Mouse (Mus musculus) liver, embryonic 12.5 days (tissue): Measurements from ENCODE around the gene Uchl4. TPM values are rescaled to one million over a fixed set of nuclear protein-coding genes. Genes with fewer than 3 reads are reported as not detected.

Experiments used
- ATAC-seq: fragments of 200-750 bp; cut with Nextera tagmentation; 2 replicates; pipeline ENCODE4 v1.8.0; 2017; ENCODE audit warnings: moderate number of reproducible peaks, mild to moderate bottlenecking, moderate library complexity
- H3K27ac ChIP-seq: fragments of 300-500 bp; sonication (generic); 2 replicates; pipeline ENCODE4 v1.5.1; 2016; ENCODE audit warnings: mild to moderate bottlenecking
- H3K27me3 ChIP-seq: fragments of 300-500 bp; sonication (generic); replicated peaks from 2 replicates; pipeline ENCODE4 v1.6.1; 2016; ENCODE audit warnings: mild to moderate bottlenecking, moderate library complexity
- H3K36me3 ChIP-seq: fragments of 300-500 bp; sonication (generic); 2 replicates; pipeline ENCODE4 v1.6.1; 2016; ENCODE audit warnings: mild to moderate bottlenecking, moderate library complexity
- H3K4me1 ChIP-seq: fragments of 300-500 bp; sonication (generic); 2 replicates; pipeline ENCODE4 v1.6.1; 2016
- H3K4me2 ChIP-seq: fragments of 300-500 bp; sonication (generic); 2 replicates; pipeline ENCODE4 v1.6.1; 2016; ENCODE audit warnings: mild to moderate bottlenecking, moderate library complexity
- H3K4me3 ChIP-seq: fragments of 300-500 bp; sonication (generic); 2 replicates; pipeline ENCODE4 v1.5.1; 2016; ENCODE audit warnings: mild to moderate bottlenecking, moderate library complexity
- H3K9ac ChIP-seq: fragments of 300-500 bp; sonication (generic); 2 replicates; pipeline ENCODE4 v1.6.1; 2016; ENCODE audit warnings: mild to moderate bottlenecking, moderate library complexity
- H3K9me3 ChIP-seq: fragments of 300-500 bp; sonication (generic); replicated peaks from 2 replicates; pipeline ENCODE4 v1.6.1; 2016; ENCODE audit warnings: mild to moderate bottlenecking, moderate library complexity
- WGBS: fragments of 180-500 bp; shearing (Covaris S2); methylation state at CpG from one replicate; pipeline ENCODE4 v1.1.7; 2016; ENCODE audit not compliant: insufficient replicate concordance; 5-methylcytosine and 5-hydroxymethylcytosine counted together
- polyA plus RNA-seq: library from polyadenylated mRNA; unstranded; fragments of >200 nt; fragmentation: Nextera tagmentation; extraction: Ambion mirVana; gene quantifications from 2 replicates; pipeline ENCODE4 v1.2.1, GENCODE M21; 2016

Gene Uchl4
- polyA plus RNA-seq, 1 experiment from 2014 or later = 1.5 TPM

GRCm38 (mm10) chr9:64216641-64217040 is 18.4 kb upstream of the Uchl4 start:
- no peak overlapping the region for H3K27ac ChIP-seq
- H3K9me3 ChIP-seq = no peaks in the 10 kb centered on the region
- no peak overlapping the region for H3K9ac ChIP-seq
- H3K4me1 ChIP-seq = peaks cover 9% of the 10 kb centered on the region; the same call in 1 of the 2 replicates
- no peaks in the 10 kb centered on the region for H3K27me3 ChIP-seq
- H3K4me2 ChIP-seq = no peak overlapping the region
- H3K4me3 ChIP-seq = no peak overlapping the region
- WGBS = 82% methylated on average over 2 of the region's 2 CpGs
- ATAC-seq = no peak
- H3K36me3 ChIP-seq = peaks cover 21% of the 10 kb centered on the region

GRCm38 (mm10) chr9:64217887-64218286 is 17.1 kb upstream of the Uchl4 start:
- Histone ChIP-seq H3K36me3 (peaks cover 11% of the 10 kb centered on the region; the same call in 1 of the 2 replicates), H3K27me3 (no peaks in the 10 kb centered on the region), H3K9ac (no peak overlapping the region), H3K9me3 (no peaks in the 10 kb centered on the region), H3K4me3 (no peak overlapping the region), H3K27ac (no peak overlapping the region), H3K4me2 (no peak overlapping the region), H3K4me1 (peaks cover 16% of the 10 kb centered on the region; the same call in 1 of the 2 replicates)
- no peak for ATAC-seq

DNA sequence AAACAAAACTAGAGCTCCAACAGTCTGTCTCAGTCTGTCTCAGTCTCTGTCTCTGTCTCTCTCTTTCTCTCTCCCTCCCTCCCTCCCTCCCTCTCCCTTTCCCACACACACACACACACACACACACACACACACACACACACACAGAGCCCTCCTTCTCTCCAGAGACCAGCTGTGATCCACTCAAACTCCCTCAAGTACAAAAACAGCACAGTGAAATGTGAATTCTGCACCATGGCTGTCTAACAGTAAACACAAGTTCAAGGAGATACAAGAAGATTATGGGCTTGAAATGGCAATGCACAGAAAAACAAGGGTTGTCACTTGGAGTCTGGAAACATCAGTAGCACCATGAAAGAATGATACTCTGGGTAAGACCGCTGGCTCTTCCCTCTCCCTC is 15.7 kb upstream of the Uchl4 start:
- Histone ChIP-seq H3K27me3 (no peaks in the 10 kb centered on the region), H3K4me1 (peaks cover 16% of the 10 kb centered on the region; the same call in 1 of the 2 replicates), H3K9me3 (no peaks in the 10 kb centered on the region), H3K36me3 (peaks cover 3% of the 10 kb centered on the region; the same call in 1 of the 2 replicates), H3K9ac (no peak overlapping the region), H3K27ac (no peak overlapping the region), H3K4me3 (no peak overlapping the region), H3K4me2 (no peak overlapping the region)
- ATAC-seq = no peak
- WGBS = 73% methylated on average over 1 of the region's 1 CpGs

GRCm38 (mm10) chr9:64219772-64220420 is 15.1 kb upstream of the Uchl4 start:
- Histone ChIP-seq H3K4me1 (peaks cover 16% of the 10 kb centered on the region; the same call in 1 of the 2 replicates), H3K4me3 (no peak overlapping the region), H3K9ac (no peak overlapping the region), H3K27me3 (no peaks in the 10 kb centered on the region), H3K4me2 (no peak overlapping the region), H3K36me3 (no peaks in the 10 kb centered on the region), H3K27ac (no peak overlapping the region), H3K9me3 (no peaks in the 10 kb centered on the region)
- ATAC-seq = no peak
- WGBS = 76% methylated on average over 10 of the region's 10 CpGs

DNA sequence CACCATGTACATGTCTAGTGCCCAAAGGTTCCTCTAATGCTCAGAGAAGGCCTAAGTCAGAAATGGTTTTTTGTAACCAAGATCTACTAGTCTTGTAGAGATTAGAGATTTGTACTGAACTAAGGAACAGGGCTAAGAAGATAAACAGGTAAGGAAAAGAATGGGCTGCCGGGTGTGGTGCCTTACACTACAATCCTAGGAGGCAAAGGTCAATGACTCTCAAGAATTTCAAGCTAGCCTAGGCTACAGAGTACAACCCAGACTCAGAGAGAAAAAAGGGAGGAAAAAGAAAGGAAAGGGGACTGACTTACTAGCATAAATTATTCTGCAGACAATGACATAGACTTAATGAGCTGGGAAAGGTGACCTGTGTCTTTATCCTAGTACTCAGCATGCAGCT is 14.4 kb upstream of the Uchl4 start:
- no peak overlapping the region for H3K9ac ChIP-seq
- no peak overlapping the region for H3K27ac ChIP-seq
- H3K36me3 ChIP-seq = no peaks in the 10 kb centered on the region
- no peak for ATAC-seq
- no peaks in the 10 kb centered on the region for H3K27me3 ChIP-seq
- no peaks in the 10 kb centered on the region for H3K9me3 ChIP-seq
- peaks cover 16% of the 10 kb centered on the region; the same call in 1 of the 2 replicates for H3K4me1 ChIP-seq
- no peak overlapping the region for H3K4me3 ChIP-seq
- H3K4me2 ChIP-seq = no peak overlapping the region
- WGBS = 54% methylated on average over 1 of the region's 1 CpGs

- H3K36me3 ChIP-seq = no peaks in the 10 kb centered on the region
- no peak overlapping the region for H3K9ac ChIP-seq
- no peak overlapping the region for H3K4me3 ChIP-seq
- no peaks in the 10 kb centered on the region for H3K9me3 ChIP-seq
- 64% methylated on average over 4 of the region's 4 CpGs for WGBS
- ATAC-seq = no peak
- H3K4me2 ChIP-seq = no peak overlapping the region
- no peak overlapping the region for H3K27ac ChIP-seq
- no peaks in the 10 kb centered on the region for H3K27me3 ChIP-seq
- peaks cover 16% of the 10 kb centered on the region; the same call in 1 of the 2 replicates for H3K4me1 ChIP-seq
Observed at GRCm38 (mm10) chr9:64221480-64221879, 13.5 kb upstream of the Uchl4 start.

- 30% methylated on average over 2 of the region's 2 CpGs for WGBS
- Histone ChIP-seq H3K27ac (no peak overlapping the region), H3K4me2 (no peak overlapping the region), H3K36me3 (no peaks in the 10 kb centered on the region), H3K9ac (no peak overlapping the region), H3K4me3 (no peak overlapping the region), H3K9me3 (no peaks in the 10 kb centered on the region), H3K4me1 (peaks cover 16% of the 10 kb centered on the region; the same call in 1 of the 2 replicates), H3K27me3 (no peaks in the 10 kb centered on the region)
- ATAC-seq = no peak
Observed at GRCm38 (mm10) chr9:64222098-64222497, 12.9 kb upstream of the Uchl4 start.

DNA sequence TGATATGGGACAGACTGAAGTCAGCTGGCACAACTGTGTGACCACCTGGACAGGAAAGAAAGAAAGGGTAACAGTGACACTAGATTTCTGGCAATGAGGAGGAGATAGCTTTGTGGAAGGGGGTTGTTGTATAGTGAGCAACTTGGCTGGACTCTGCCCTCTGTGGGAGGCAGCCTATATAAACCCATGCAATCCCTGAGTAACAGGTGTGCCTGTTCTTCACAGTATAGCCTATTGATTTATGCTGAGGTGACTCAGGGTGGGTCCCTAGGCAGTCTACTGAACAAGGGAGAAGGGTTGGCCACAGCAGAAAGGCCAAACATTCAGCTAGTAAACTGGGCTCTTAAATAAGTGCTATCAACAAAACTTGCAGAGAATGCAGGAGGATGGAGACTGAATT is 9.2 kb upstream of the Uchl4 start:
- Histone ChIP-seq H3K9ac (no peak overlapping the region), H3K27ac (no peak overlapping the region)
- no peak for ATAC-seq

DNA sequence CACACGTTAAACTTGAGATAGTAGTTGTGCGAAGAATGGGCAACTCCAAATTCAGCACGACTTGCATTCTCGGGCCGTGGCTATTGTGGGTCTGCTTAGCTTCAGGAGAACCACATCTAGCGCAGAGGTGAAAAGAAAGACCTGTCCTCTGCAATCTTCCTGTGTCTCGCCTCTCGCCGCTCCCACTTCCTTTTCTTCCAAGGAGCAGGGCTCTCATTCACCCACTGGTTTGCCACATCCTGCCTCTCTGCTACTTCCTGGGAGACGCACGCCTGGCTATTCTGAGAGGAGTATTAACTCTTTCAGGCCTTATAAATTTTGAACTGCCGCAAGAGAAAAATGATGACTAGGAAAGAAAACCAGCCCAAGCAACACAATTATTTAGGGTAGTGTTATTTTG is 7.3 kb upstream of the Uchl4 start:
- Histone ChIP-seq H3K4me2 (peak overlapping the region; percentile 20; the same call in 1 of the 2 replicates), H3K4me1 (peaks cover 24% of the 10 kb centered on the region), H3K4me3 (no peak overlapping the region), H3K9me3 (no peaks in the 10 kb centered on the region), H3K27ac (no peak overlapping the region), H3K27me3 (no peaks in the 10 kb centered on the region), H3K9ac (no peak overlapping the region), H3K36me3 (no peaks in the 10 kb centered on the region)
- 35% methylated on average over 12 of the region's 12 CpGs for WGBS
- ATAC-seq = no peak

More for the DNA sequence above, 9.2 kb upstream of the Uchl4 start:
- no peaks in the 10 kb centered on the region for H3K9me3 ChIP-seq
- no peak overlapping the region for H3K4me3 ChIP-seq
- H3K4me2 ChIP-seq = no peak overlapping the region
- no peaks in the 10 kb centered on the region for H3K27me3 ChIP-seq
- peaks cover 21% of the 10 kb centered on the region for H3K4me1 ChIP-seq
- H3K36me3 ChIP-seq = no peaks in the 10 kb centered on the region

GRCm38 (mm10) chr9:64228972-64229371 is 6.0 kb upstream of the Uchl4 start:
- Histone ChIP-seq H3K27me3 (no peaks in the 10 kb centered on the region), H3K36me3 (no peaks in the 10 kb centered on the region), H3K4me1 (peaks cover 24% of the 10 kb centered on the region), H3K4me3 (no peak overlapping the region), H3K4me2 (no peak overlapping the region), H3K27ac (no peak overlapping the region), H3K9ac (no peak overlapping the region), H3K9me3 (no peaks in the 10 kb centered on the region)
- no peak for ATAC-seq

- Histone ChIP-seq H3K4me1 (peaks cover 24% of the 10 kb centered on the region), H3K9me3 (no peaks in the 10 kb centered on the region), H3K4me3 (no peak overlapping the region), H3K36me3 (peaks cover 7% of the 10 kb centered on the region), H3K9ac (no peak overlapping the region), H3K27me3 (no peaks in the 10 kb centered on the region), H3K27ac (peak overlapping the region; percentile 15; the same call in 1 of the 2 replicates), H3K4me2 (no peak overlapping the region)
- 53% methylated on average over 5 of the region's 5 CpGs for WGBS
- no peak for ATAC-seq
Observed at GRCm38 (mm10) chr9:64231171-64231570, 3.8 kb upstream of the Uchl4 start.

DNA sequence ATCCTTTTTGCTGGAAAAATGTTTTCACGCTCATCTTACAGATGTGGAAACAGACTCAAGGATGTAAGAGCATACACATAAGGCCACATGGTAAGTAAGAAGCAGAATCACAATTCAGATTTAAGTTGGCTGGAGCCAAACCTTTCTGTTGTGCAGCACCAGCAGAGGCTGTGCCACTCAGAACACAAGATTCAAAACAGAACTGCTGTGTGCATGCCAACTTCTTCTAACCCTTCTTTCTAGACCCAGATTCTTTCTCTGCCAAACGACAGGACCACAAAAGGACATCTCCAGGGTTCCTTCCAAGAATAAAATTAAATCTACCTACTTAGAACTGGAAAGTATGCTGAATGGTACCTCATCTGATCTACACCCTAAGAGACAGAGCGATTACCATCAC is 3.3 kb upstream of the Uchl4 start:
- no peaks in the 10 kb centered on the region for H3K9me3 ChIP-seq
- no peak overlapping the region for H3K9ac ChIP-seq
- ATAC-seq = no peak
- peak overlapping the region; percentile 15; the same call in 1 of the 2 replicates for H3K27ac ChIP-seq
- H3K4me2 ChIP-seq = no peak overlapping the region
- H3K4me3 ChIP-seq = no peak overlapping the region
- peaks cover 24% of the 10 kb centered on the region for H3K4me1 ChIP-seq
- peaks cover 10% of the 10 kb centered on the region for H3K36me3 ChIP-seq
- WGBS = 81% methylated on average over 3 of the region's 3 CpGs
- no peaks in the 10 kb centered on the region for H3K27me3 ChIP-seq
